Mouse (Mus musculus) CH12.LX (cell line): ENCODE measurements around the gene Ppp1r3f. TPM values are rescaled to one million over a fixed set of nuclear protein-coding genes. Genes with fewer than 3 reads are reported as not detected.

Experiments
- DNase-seq: peaks from one replicate; pipeline ENCODE4 v3.0.0-alpha.2; 2013; ENCODE audit errors: extremely low read depth
- H3K27ac ChIP-seq: 2 replicates; pipeline ENCODE4 v1.5.1; 2012; ENCODE audit warnings: low read depth, mild to moderate bottlenecking, control low read depth, moderate library complexity; ENCODE audit not compliant: insufficient read depth
- H3K27me3 ChIP-seq: replicated peaks from 2 replicates; pipeline ENCODE3; 2012; ENCODE audit warnings: inconsistent platforms
- H3K36me3 ChIP-seq, 2 experiments: replicated peaks in 1 of 2; 2 replicates each; pipeline versions ENCODE3 to v1.6.1; 2012; ENCODE audit warnings: inconsistent platforms in 1 of 2, low read length in 1 of 2, mild to moderate bottlenecking in 1 of 2, mixed read lengths in 1 of 2, moderate library complexity in 1 of 2; ENCODE audit not compliant: control insufficient read depth in 1 of 2, insufficient read depth in 1 of 2
- H3K4me1 ChIP-seq, 2 experiments: 2 replicates each; pipeline ENCODE4 v1.6.1; 2012; ENCODE audit warnings: inconsistent platforms in 1 of 2, moderate library complexity in 1 of 2; ENCODE audit not compliant: insufficient read depth in 2 of 2, control insufficient read depth in 1 of 2
- H3K4me2 ChIP-seq: 2 replicates; pipeline ENCODE4 v1.6.1; 2012; ENCODE audit warnings: low read depth, mild to moderate bottlenecking, control low read depth; ENCODE audit not compliant: poor library complexity, insufficient read depth, severe bottlenecking
- H3K4me3 ChIP-seq, 3 experiments: fragments of 150-350 bp in 1 of 3; sonication (generic) in 1 of 3; replicated peaks in 1 of 3; 2 replicates each; pipeline versions ENCODE3 to v1.5.1; 2011 to 2012; ENCODE audit warnings: low read depth in 2 of 3, low read length in 2 of 3, mild to moderate bottlenecking in 2 of 3, moderate library complexity in 2 of 3, control low read depth in 1 of 3, improper control_type of control experiment in 1 of 3, inconsistent platforms in 1 of 3, mixed read lengths in 1 of 3; ENCODE audit not compliant: poor library complexity in 1 of 3
- H3K79me2 ChIP-seq: replicated peaks from 2 replicates; pipeline ENCODE4 v1.6.1; 2012; ENCODE audit warnings: mild to moderate bottlenecking, moderate library complexity; ENCODE audit not compliant: control insufficient read depth, poor library complexity, insufficient read depth, severe bottlenecking; ENCODE audit errors: extremely low read depth
- H3K9ac ChIP-seq: 2 replicates; pipeline ENCODE4 v1.6.1; 2012; ENCODE audit warnings: low read depth, mild to moderate bottlenecking, control low read depth, moderate library complexity; ENCODE audit not compliant: insufficient read depth
- H3K9me3 ChIP-seq: replicated peaks from 2 replicates; pipeline ENCODE3; 2012; ENCODE audit warnings: low read length, inconsistent platforms, mixed read lengths
- BHLHE40 ChIP-seq: IDR thresholded peaks from 2 replicates; pipeline ENCODE4 v1.6.1; 2011; ENCODE audit warnings: mild to moderate bottlenecking, low read depth, low read length, improper control_type of control experiment
- CHD1 ChIP-seq: IDR thresholded peaks from 2 replicates; pipeline ENCODE4 v1.6.1; 2012; ENCODE audit warnings: low read depth, low read length, improper control_type of control experiment, inconsistent platforms
- CHD2 ChIP-seq: IDR thresholded peaks from 2 replicates; pipeline ENCODE4 v1.6.1; 2011; ENCODE audit warnings: low read length, improper control_type of control experiment
- ELF1 ChIP-seq: IDR thresholded peaks from 2 replicates; pipeline ENCODE4 v1.6.1; 2014; ENCODE audit warnings: low read depth, mild to moderate bottlenecking, inconsistent platforms, low read length, improper control_type of control experiment
- ETS1 ChIP-seq: conservative IDR thresholded peaks from 2 replicates; pipeline ENCODE4 v1.6.1; 2012; ENCODE audit warnings: low read depth, mild to moderate bottlenecking, inconsistent platforms, low read length, improper control_type of control experiment, moderate library complexity
- HCFC1 ChIP-seq: IDR thresholded peaks from 2 replicates; pipeline ENCODE4 v1.6.1; 2012; ENCODE audit warnings: low read depth, mild to moderate bottlenecking, inconsistent platforms, low read length, improper control_type of control experiment
- JUN ChIP-seq: IDR thresholded peaks from 2 replicates; pipeline ENCODE4 v1.6.1; 2011; ENCODE audit warnings: low read depth, mild to moderate bottlenecking, low read length, improper control_type of control experiment, moderate library complexity; ENCODE audit not compliant: insufficient read depth
- JUND ChIP-seq: conservative IDR thresholded peaks from 2 replicates; pipeline ENCODE4 v1.6.1; 2011; ENCODE audit warnings: low read depth, low read length, improper control_type of control experiment
- MAFK ChIP-seq: IDR thresholded peaks from 2 replicates; pipeline ENCODE4 v1.6.1; 2011; ENCODE audit warnings: low read length, improper control_type of control experiment; ENCODE audit not compliant: insufficient replicate concordance
- MAZ ChIP-seq: IDR thresholded peaks from 2 replicates; pipeline ENCODE4 v1.6.1; 2012; ENCODE audit warnings: low read depth, mild to moderate bottlenecking, inconsistent platforms, low read length, improper control_type of control experiment, moderate library complexity
- MEF2A ChIP-seq: IDR thresholded peaks from 2 replicates; pipeline ENCODE4 v1.6.1; 2014; ENCODE audit warnings: low read depth, mild to moderate bottlenecking, inconsistent platforms, low read length, improper control_type of control experiment, borderline replicate concordance
- NRF1 ChIP-seq: IDR thresholded peaks from 2 replicates; pipeline ENCODE4 v1.6.1; 2014; ENCODE audit warnings: low read depth, mild to moderate bottlenecking, inconsistent platforms, low read length, improper control_type of control experiment, moderate library complexity
- PAX5 ChIP-seq: IDR thresholded peaks from 2 replicates; pipeline ENCODE4 v1.6.1; 2012; ENCODE audit warnings: low read length, inconsistent platforms, mixed read lengths
- POLR2A ChIP-seq: IDR thresholded peaks from 2 replicates; pipeline ENCODE4 v1.6.1; 2011; ENCODE audit warnings: low read depth, mild to moderate bottlenecking, improper control_type of control experiment, low read length
- RAD21 ChIP-seq: IDR thresholded peaks from 2 replicates; pipeline ENCODE4 v1.6.1; 2011; ENCODE audit warnings: low read depth, mild to moderate bottlenecking, low read length, improper control_type of control experiment, moderate library complexity
- RCOR1 ChIP-seq: conservative IDR thresholded peaks from 2 replicates; pipeline ENCODE4 v1.6.1; 2012; ENCODE audit warnings: low read depth, mild to moderate bottlenecking, inconsistent platforms, low read length, improper control_type of control experiment
- SMC3 ChIP-seq: IDR thresholded peaks from 2 replicates; pipeline ENCODE4 v1.6.1; 2011; ENCODE audit warnings: low read depth, low read length, improper control_type of control experiment
- TBP ChIP-seq: conservative IDR thresholded peaks from 2 replicates; pipeline ENCODE4 v1.6.1; 2011; ENCODE audit warnings: low read depth, low read length, improper control_type of control experiment
- TCF12 ChIP-seq: IDR thresholded peaks from 2 replicates; pipeline ENCODE4 v1.6.1; 2014; ENCODE audit warnings: low read depth, mild to moderate bottlenecking, inconsistent platforms, low read length, improper control_type of control experiment
- USF1 ChIP-seq: IDR thresholded peaks from 2 replicates; pipeline ENCODE4 v1.6.1; 2014; ENCODE audit warnings: low read depth, mild to moderate bottlenecking, inconsistent platforms, low read length, improper control_type of control experiment
- USF2 ChIP-seq: conservative IDR thresholded peaks from 2 replicates; pipeline ENCODE4 v1.6.1; 2011; ENCODE audit warnings: low read depth, low read length, improper control_type of control experiment
- ZKSCAN1 ChIP-seq: IDR thresholded peaks from 2 replicates; pipeline ENCODE4 v1.6.1; 2012; ENCODE audit warnings: low read depth, inconsistent platforms, low read length, improper control_type of control experiment, borderline replicate concordance
- dilution Hi-C: fragments of 300-500 bp; cut with MboI; formaldehyde crosslinking; loops from 2 replicates; pipeline ENCODE4 v1.14.3; 2020; ENCODE audit warnings: low sequenced_read_pairs; ENCODE audit not compliant: extremely low pct_unique_long_range_greater_than_20kb, extremely low pct_ligation_motif_present
- in situ Hi-C: fragments of 300-500 bp; cut with MboI; formaldehyde crosslinking; loops from 3 replicates; pipeline ENCODE4 v1.14.3; 2019; ENCODE audit warnings: low sequenced_read_pairs, low pct_ligation_motif_present, low pct_unique_long_range_greater_than_20kb, mixed read lengths
- polyA plus RNA-seq: library from polyadenylated mRNA; unstranded; fragments of >175 nt; gene quantifications from 2 replicates; pipeline ENCODE4 v1.2.1, GENCODE M21; 2012; ENCODE audit warnings: low read depth; ENCODE audit not compliant: insufficient read length
- total RNA-seq, 2 experiments: library from RNA; depleted of rRNA; stranded (reverse); fragments of 300-350 nt in 1 of 2; fragments of >200 nt in 1 of 2; gene quantifications; 2 replicates each; pipeline ENCODE4 v1.2.3; 2012 to 2014

Gene Ppp1r3f
- total and polyA plus RNA-seq, 3 experiments: 0.13 to 0.57 (median 0.51) TPM

DNA sequence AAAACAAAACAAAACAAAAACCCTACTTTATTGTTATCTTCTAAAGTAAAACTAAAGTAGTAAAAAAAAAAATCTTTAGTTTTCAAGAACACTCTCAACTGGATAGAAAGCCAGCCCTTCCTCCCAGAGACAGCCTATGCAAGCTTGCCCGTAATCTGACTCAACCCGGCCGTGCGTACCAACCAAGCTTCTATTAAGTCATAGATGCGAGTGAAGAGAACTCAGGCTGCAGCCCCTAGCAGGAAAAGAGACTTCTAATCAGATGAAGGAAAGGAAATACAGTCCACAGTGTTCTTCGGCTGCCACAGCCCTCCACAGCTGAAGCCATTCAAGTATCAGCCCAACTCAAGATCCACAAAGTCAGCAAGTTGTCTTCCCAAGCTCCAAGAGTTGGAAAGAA, 7.7 kb downstream of the Ppp1r3f start:
- H3K9ac ChIP-seq: no peak overlapping the region
- in situ Hi-C loops: no loop called here
- H3K4me2 ChIP-seq: no peak overlapping the region
- H3K9me3 ChIP-seq: no peaks in the 10 kb centered on the region
- peaks cover 0 to 2% of the 10 kb centered on the region in 2 experiments for H3K36me3 ChIP-seq
- TF ChIP-seq CHD1 (no peak), TCF12 (no peak), RCOR1 (no peak), USF1 (no peak), ELF1 (no peak), MAFK (no peak), POLR2A (no peak), ETS1 (no peak), USF2 (no peak), SMC3 (no peak), CHD2 (no peak), PAX5 (no peak), JUN (no peak), NRF1 (no peak)
- 0 out of 4 replicates have a peak, but pooled peaks cover 0 to 3% of the 10 kb centered on the region in 2 experiments for H3K4me1 ChIP-seq
- no peak overlapping the region for H3K4me3 ChIP-seq
- H3K27me3 ChIP-seq: no peaks in the 10 kb centered on the region
- no peak overlapping the region for H3K27ac ChIP-seq
- no peaks in the 10 kb centered on the region for H3K79me2 ChIP-seq
- dilution Hi-C loops: no loop called here
- no peak for DNase-seq

DNA sequence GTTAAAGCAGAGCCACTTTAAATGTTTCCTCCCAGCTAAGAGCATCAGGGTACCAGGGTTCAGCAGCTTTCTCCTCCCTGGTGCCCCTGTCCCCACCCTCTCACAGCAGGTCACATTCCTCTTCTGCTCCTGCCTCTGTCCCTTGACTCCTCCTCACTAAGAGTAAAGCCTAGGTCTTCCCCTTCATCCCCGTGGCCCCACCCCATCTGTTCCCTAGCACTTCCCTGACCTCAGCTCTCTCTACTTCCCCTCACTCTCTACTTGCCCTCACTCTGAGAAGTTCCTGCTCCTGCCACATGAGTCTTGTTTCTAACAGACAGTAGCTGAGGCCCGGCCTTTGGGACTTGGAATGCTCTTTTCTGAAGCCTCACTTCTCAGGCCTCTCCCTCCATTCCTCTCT, 11.0 kb downstream of the Ppp1r3f start:
- Histone ChIP-seq H3K4me2 (no peak overlapping the region), H3K4me1 (0 out of 4 replicates have a peak, but pooled peaks cover 0 to 3% of the 10 kb centered on the region in 2 experiments), H3K36me3 (no peaks in the 10 kb centered on the region), H3K27me3 (no peaks in the 10 kb centered on the region), H3K9ac (no peak overlapping the region), H3K27ac (no peak overlapping the region), H3K79me2 (no peaks in the 10 kb centered on the region), H3K9me3 (no peaks in the 10 kb centered on the region), H3K4me3 (no peak overlapping the region)
- no peak for TF ChIP-seq JUND
- no peak for TF ChIP-seq USF1
- TF ChIP-seq ZKSCAN1: no peak
- TF ChIP-seq CHD2: no peak
- TF ChIP-seq BHLHE40: no peak
- no peak for TF ChIP-seq MAFK
- TF ChIP-seq NRF1: no peak
- no peak for TF ChIP-seq MEF2A
- TF ChIP-seq HCFC1: no peak
- TF ChIP-seq MAZ: no peak
- TF ChIP-seq JUN: no peak
- TF ChIP-seq ETS1: no peak
- TF ChIP-seq TBP: no peak
- TF ChIP-seq TCF12: no peak
- TF ChIP-seq POLR2A: no peak
- TF ChIP-seq RAD21: no peak
- in situ Hi-C loops (no loop called here), dilution Hi-C loops (no loop called here)
- no peak for DNase-seq
